Mouse (Mus musculus) cerebellum, adult 2 months (tissue): ENCODE results near the gene Ankmy1.

ENCODE experiments used
- CTCF ChIP-seq: fragments of 200-500 bp; IDR thresholded peaks from 2 replicates; pipeline ENCODE4 v1.5.1; 2011; ENCODE audit warnings: low read depth, mild to moderate bottlenecking, control low read depth, low read length, moderate library complexity, borderline replicate concordance; ENCODE audit not compliant: insufficient read depth
- POLR2A ChIP-seq: fragments of 200-500 bp; IDR thresholded peaks from 2 replicates; pipeline ENCODE4 v1.6.1; 2011; ENCODE audit warnings: low read length, control low read depth, borderline replicate concordance; ENCODE audit not compliant: insufficient read depth

DNA sequence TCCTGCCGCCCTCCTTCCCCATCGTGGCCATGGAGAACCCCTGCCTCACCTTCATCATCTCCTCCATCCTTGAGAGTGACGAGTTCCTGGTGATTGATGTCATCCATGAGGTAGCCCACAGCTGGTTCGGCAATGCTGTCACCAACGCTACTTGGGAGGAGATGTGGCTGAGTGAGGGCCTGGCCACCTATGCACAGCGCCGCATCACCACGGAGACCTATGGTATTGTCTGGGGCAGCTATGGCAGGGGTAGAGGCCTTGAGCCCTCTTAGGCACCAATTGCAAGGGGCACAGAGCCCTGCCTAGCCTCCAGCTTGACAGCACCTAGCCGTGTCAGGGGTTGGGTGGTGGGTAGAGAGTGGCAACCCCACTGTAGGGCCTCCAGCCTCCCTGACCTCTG lies 14.0 kb upstream of the Ankmy1 start:
- TF ChIP-seq POLR2A, result no peak
- no peak for TF ChIP-seq CTCF
